8 mouse cellular contexts compared by ENCODE assay signal in genomic region chr5:135168063-135169062, GRCm38 (mm10). TPM values are rescaled to one million over a fixed set of nuclear protein-coding genes. Genes with fewer than 3 reads are reported as not detected.
DNase-seq lines count a peak whose midpoint lies in the region; ATAC-seq and TF ChIP-seq lines count a peak whose summit lies in the region.

TSS of gene Bcl7b (plus strand) at chr5:135168283.

- H3K36me3 ChIP-seq in embryonic facial prominence, embryonic 13.5 days, result peaks cover 31% of the 10 kb centered on the region
- no peaks in the 10 kb centered on the region; the same call in 1 of the 2 replicates for H3K36me3 ChIP-seq in kidney, adult 2 months (ENCODE audit: control insufficient read depth, insufficient read depth, low read length)
- peaks cover 33% of the 10 kb centered on the region for H3K36me3 ChIP-seq in limb, embryonic 12.5 days
- H3K36me3 ChIP-seq in midbrain, embryonic 15.5 days (replicated peaks), result peaks cover 15% of the 10 kb centered on the region
- H3K36me3 ChIP-seq in spleen, adult 2 months (ENCODE audit: control insufficient read depth, insufficient read depth, low read length), result peaks cover 12% of the 10 kb centered on the region

- no peak for TF ChIP-seq CTCF in kidney, adult 2 months (conservative IDR thresholded peaks at IDR 0.05; ENCODE audit: insufficient read depth, insufficient read length, low read depth, low read length)
- TF ChIP-seq CTCF in spleen, adult 2 months (IDR thresholded peaks at IDR 0.05; ENCODE audit: extremely low read depth, insufficient read depth, insufficient read length, insufficient replicate concordance), result no peak

- peak; percentile 95 for ATAC-seq in embryonic facial prominence, embryonic 13.5 days (ENCODE audit: insufficient number of reproducible peaks, insufficient read depth, low FRiP score, low TSS enrichment, low read depth)
- ATAC-seq in limb, embryonic 12.5 days (ENCODE audit: insufficient number of reproducible peaks, insufficient read depth, low FRiP score, low TSS enrichment, low read depth), result peak; percentile 96
- ATAC-seq in midbrain, embryonic 15.5 days (replicated peaks), result peak; percentile 98

- peak within 1 kb of the TSS; percentile 62 for H3K4me3 ChIP-seq in embryonic facial prominence, embryonic 13.5 days
- H3K4me3 ChIP-seq in kidney, adult 2 months (ENCODE audit: insufficient read depth, low read depth, low read length), result peak within 1 kb of the TSS; percentile 67
- H3K4me3 ChIP-seq in limb, embryonic 12.5 days (replicated peaks), result peak within 1 kb of the TSS; percentile 68
- H3K4me3 ChIP-seq in midbrain, embryonic 15.5 days, result peak within 1 kb of the TSS; percentile 85
- peak within 1 kb of the TSS; percentile 73 for H3K4me3 ChIP-seq in spleen, adult 2 months (ENCODE audit: extremely low read depth, insufficient read depth, insufficient read length)

- DNase-seq in 3134 (ENCODE audit: extremely low read depth, insufficient read length, low spot score), result peak; percentile 98
- peak; percentile 97 to 98 for DNase-seq in adrenal gland, postnatal 36 days
- DNase-seq in heart, adult 18-20 months, result peak; percentile 97 to 99
- DNase-seq in kidney, adult 2 months, result peak; percentile 99
- peak; percentile 94 to 97 for DNase-seq in spleen, adult 2 months (ENCODE audit: low read depth in 1 of 2, low spot score in 2 of 2)

- H3K4me2 ChIP-seq in embryonic facial prominence, embryonic 13.5 days, result peak within 1 kb of the TSS; percentile 66
- peak within 1 kb of the TSS; percentile 79 for H3K4me2 ChIP-seq in limb, embryonic 12.5 days
- H3K4me2 ChIP-seq in midbrain, embryonic 15.5 days, result peak within 1 kb of the TSS; percentile 87

- TF ChIP-seq POLR2A in kidney, adult 2 months (IDR thresholded peaks at IDR 0.05; ENCODE audit: low read depth, low read length), result peak; percentile 20
- TF ChIP-seq POLR2A in spleen, adult 2 months (IDR thresholded peaks at IDR 0.05; ENCODE audit: low read depth, low read length), result peak; percentile 34

- WGBS in embryonic facial prominence, embryonic 13.5 days, result 2% methylated on average over 94 of the region's 95 CpGs
- 1% methylated on average over 94 of the region's 95 CpGs for WGBS in kidney, adult 2 months
- WGBS in limb, embryonic 12.5 days, result 2% methylated on average over 95 of the region's 95 CpGs
- 2% methylated on average over 83 of the region's 95 CpGs for WGBS in midbrain, embryonic 15.5 days
- 2% methylated on average over 94 of the region's 95 CpGs for WGBS in spleen, adult 2 months

- peak within 1 kb of the TSS; percentile 87 for H3K9ac ChIP-seq in embryonic facial prominence, embryonic 13.5 days
- peak within 1 kb of the TSS; percentile 80 for H3K9ac ChIP-seq in limb, embryonic 12.5 days (replicated peaks)
- H3K9ac ChIP-seq in midbrain, embryonic 15.5 days, result peak within 1 kb of the TSS; percentile 91

- H3K27me3 ChIP-seq in embryonic facial prominence, embryonic 13.5 days, result no peaks in the 10 kb centered on the region
- no peaks in the 10 kb centered on the region for H3K27me3 ChIP-seq in kidney, adult 2 months (replicated peaks; ENCODE audit: control insufficient read depth, insufficient read depth, low read length)
- H3K27me3 ChIP-seq in limb, embryonic 12.5 days, result no peaks in the 10 kb centered on the region
- no peaks in the 10 kb centered on the region for H3K27me3 ChIP-seq in midbrain, embryonic 15.5 days (replicated peaks)
- no peaks in the 10 kb centered on the region for H3K27me3 ChIP-seq in spleen, adult 2 months (ENCODE audit: control insufficient read depth, insufficient read depth, low read length)

- no peaks in the 10 kb centered on the region for H3K9me3 ChIP-seq in embryonic facial prominence, embryonic 13.5 days
- H3K9me3 ChIP-seq in limb, embryonic 12.5 days, result no peaks in the 10 kb centered on the region
- H3K9me3 ChIP-seq in midbrain, embryonic 15.5 days, result no peaks in the 10 kb centered on the region

- peaks cover 12% of the 10 kb centered on the region for H3K4me1 ChIP-seq in embryonic facial prominence, embryonic 13.5 days
- H3K4me1 ChIP-seq in kidney, adult 2 months (ENCODE audit: control insufficient read depth, insufficient read depth, low read length), result peaks cover 2% of the 10 kb centered on the region; the same call in 1 of the 2 replicates
- peaks cover 6% of the 10 kb centered on the region; the same call in 1 of the 2 replicates for H3K4me1 ChIP-seq in limb, embryonic 12.5 days (replicated peaks)
- H3K4me1 ChIP-seq in midbrain, embryonic 15.5 days, result peaks cover 18% of the 10 kb centered on the region
- peaks cover 2% of the 10 kb centered on the region for H3K4me1 ChIP-seq in spleen, adult 2 months (ENCODE audit: control insufficient read depth, insufficient read depth, insufficient read length)

- H3K27ac ChIP-seq in embryonic facial prominence, embryonic 13.5 days, result peak within 1 kb of the TSS; percentile 99
- peak within 1 kb of the TSS; percentile 93 for H3K27ac ChIP-seq in kidney, adult 2 months (ENCODE audit: insufficient read depth, low read depth, low read length)
- peak within 1 kb of the TSS; percentile 98 for H3K27ac ChIP-seq in limb, embryonic 12.5 days
- H3K27ac ChIP-seq in midbrain, embryonic 15.5 days, result peak within 1 kb of the TSS; percentile 100
- H3K27ac ChIP-seq in spleen, adult 2 months (ENCODE audit: insufficient read depth, low read length), result peak within 1 kb of the TSS; percentile 96

RNA-seq across cellular contexts. Expression of gene Bcl7b, which starts in this region (rescaled TPM):
- 10 to 100 TPM; 72.6 to 77.5 TPM for total RNA-seq in adrenal gland, postnatal 36 days (2021)
- 48.3 and 52.1 TPM in 2 replicates for polyA plus RNA-seq in embryonic facial prominence, embryonic 13.5 days (2015; fragmentation: Nextera tagmentation; extraction: Ambion mirVana)
- 10 to 100 TPM; 47.0 to 47.8 TPM for total RNA-seq in heart, adult 18-20 months (2021)
- polyA plus RNA-seq in kidney, adult 2 months (2012; rRNA removed), result 36.7 and 47.9 TPM in 2 replicates
- 43.2 and 45.0 TPM in 2 replicates for polyA plus RNA-seq in limb, embryonic 12.5 days (2016; fragmentation: Nextera tagmentation; extraction: Ambion mirVana)
- 41.8 and 48.4 TPM in 2 replicates for polyA plus RNA-seq in midbrain, embryonic 15.5 days (2015; fragmentation: Nextera tagmentation; extraction: Ambion mirVana)
- 34.3 and 37.3 TPM in 2 replicates for polyA plus RNA-seq in spleen, adult 2 months (2012; rRNA removed)

Comparison
In these comparisons a context has a peak if more than half of its experiments do, and no peak if none do; other contexts are left out.
1. Peak in every context shown above with its lines: DNase-seq, ATAC-seq, H3K4me3 ChIP-seq and H3K27ac ChIP-seq.